Mouse (Mus musculus) gastrocnemius, postnatal 25 days (tissue): ENCODE measurements around the gene Slc11a1. TPM values are rescaled to one million over a fixed set of nuclear protein-coding genes. Genes with fewer than 3 reads are reported as not detected.
A peak's percentile ranks its signal among the peaks of the same experiment; 100 is the strongest.

Experiments used
- DNase-seq: peaks from one replicate; pipeline ENCODE4 v3.0.0; 2022
- total RNA-seq, 2 experiments: library from RNA; stranded (reverse); gene quantifications; 1 replicate in 1 of 2; 2 replicates in 1 of 2; pipeline ENCODE4 v1.2.3; 2021

Slc11a1 gene
- total RNA-seq, 2 experiments from 2014 or later: 2.9 to 3.2 TPM

DNA sequence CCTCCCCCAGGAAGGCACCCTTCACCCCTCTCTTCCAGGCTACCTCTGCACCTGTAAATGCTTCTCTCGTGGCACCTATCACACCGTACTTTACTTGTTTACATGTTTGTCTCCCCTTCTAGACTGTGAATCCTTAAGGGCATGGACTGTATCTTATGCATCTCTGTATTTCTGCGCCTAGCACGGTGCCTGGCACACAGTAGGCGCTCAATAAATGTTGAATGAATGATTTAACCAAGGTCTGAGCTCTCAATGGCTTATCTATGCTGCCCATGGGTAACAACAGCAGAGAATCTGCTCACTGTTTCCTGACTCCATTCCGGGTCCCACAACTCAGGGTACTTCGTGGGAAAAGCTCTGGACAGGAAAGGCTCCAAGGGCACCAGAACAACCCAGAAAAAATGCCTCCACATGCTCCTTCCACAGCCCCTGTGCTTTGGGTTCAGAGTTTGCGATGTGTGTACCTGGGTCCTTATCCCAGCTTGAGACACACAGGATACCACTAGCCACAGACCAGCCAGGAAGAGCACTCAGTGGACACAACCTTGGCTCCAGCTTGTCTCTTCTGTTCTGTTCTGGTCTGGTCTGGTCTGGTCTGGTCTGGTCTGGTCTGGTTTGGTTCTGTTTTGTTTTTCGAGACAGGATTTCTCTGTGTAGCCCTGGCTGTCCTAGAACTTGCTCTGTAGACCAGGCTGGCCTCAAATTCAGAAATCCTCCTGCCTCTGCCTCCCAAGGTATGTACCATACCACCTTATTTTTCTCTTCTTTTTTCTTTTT lies 21.4 kb upstream of the Slc11a1 start:
- no peak for DNase-seq

DNA sequence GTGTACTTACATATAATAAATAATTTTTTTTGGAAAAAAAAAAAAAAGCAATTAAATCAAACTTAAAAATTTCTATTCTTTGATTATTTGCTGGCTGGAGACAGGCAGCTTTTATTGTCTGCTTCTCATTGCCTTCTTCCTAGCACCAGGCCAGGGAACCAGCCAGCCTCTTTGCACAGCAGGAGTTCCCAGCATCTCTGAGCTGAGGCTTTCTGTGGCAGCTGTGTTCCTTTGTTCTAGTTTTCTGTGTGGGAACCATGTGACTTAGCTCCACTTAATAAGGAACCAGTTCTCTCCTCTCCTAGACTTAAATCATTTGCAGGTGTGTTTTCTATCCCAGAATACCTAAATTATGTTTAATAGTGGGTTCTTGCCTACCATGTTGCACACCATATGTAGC lies 17.5 kb upstream of the Slc11a1 start:
- no peak for DNase-seq

DNA sequence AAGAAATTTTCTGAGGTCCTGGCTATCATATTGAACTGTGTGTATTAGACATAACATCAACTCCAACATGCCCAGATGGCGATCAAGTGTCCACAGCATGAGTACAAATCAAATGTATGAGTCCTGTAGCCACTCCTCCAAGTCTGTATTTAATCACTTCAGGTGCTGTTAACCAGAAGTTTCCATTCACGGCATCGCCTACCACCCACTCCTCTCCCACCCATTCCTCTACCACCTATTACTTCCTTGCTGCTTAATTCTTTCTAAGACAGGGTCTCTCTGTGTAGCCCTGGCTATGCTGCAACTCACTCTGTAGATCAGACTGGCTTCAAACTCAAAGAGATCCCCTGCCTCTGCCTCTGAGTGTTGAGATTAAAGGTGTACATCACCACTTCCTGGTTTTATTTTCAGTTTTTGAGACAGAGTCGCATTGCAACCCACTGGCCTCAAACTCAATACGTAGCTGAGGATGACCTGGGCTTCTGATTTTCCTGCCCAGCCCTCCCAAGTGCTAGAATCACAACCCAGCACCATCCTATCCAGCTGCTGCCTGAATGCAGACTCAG lies 15.0 kb upstream of the Slc11a1 start:
- no peak for DNase-seq

DNA sequence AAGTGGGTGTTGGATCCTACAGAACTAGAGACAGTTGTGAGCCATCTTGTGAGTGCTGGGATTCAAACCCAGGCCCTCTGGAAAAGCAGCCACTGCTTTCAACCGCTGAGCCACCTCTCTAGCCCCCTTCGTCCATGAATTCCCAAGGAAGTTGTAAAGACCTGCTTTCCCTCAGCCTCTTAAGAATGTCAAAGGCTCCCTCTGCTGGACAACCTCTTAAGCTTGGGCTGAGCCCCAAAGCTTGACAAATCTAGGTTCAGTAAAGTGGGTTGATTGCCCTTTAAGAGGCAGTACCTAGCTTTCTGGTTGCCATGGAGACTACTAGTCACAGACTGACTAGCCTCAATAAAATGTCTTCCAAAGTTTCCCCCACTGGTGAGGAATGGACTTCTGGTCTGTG lies 13.2 kb upstream of the Slc11a1 start, which contains the start of gene Catip:
Catip (plus strand) TSS at position 297 of the 400 bp plus-strand sequence.
- peak; percentile 59 for DNase-seq

DNA sequence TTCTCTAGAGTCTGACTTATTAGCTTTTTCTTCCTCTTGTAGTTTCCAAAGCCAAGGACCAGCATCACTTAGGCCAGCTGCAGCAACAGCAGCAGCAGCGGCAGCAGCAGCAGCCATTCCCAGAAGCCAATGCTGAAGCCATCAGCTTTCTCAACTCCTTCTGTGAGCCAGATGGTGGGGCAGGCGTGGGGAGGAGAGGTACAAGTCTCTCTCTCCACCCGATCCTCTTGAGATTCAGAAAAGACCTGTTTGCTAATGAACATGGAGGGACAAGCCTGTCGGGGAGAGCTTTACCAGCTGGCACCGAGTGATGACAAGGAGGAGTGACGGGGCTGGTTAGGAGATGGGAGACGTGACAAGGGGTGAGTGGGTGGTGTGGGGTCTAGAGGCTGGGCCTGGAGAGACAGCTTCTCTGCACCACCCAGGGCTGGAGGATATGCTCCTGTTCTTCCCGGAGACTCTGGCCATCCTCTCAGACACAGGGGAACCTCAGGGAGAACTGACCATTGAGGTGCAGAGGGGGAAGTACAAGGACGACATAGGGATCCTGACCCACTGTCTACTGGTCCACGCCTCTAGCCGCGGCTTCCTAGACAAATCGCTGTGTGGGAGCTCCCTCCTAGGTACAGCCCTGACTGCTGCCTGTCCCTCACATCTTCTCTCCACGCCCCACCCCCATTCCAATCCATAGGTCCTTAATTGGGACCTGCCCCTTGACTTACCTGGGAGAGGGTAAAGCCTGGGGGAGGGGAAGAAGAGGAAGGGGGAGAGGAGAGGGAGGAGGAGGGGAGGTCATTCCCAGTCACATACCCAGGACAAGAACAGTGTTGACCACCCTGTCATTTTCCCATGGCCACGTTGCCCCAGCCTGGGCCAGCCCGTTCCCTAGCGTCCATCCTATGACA lies 12.4 kb upstream of the Slc11a1 start:
- DNase-seq: no peak

DNA sequence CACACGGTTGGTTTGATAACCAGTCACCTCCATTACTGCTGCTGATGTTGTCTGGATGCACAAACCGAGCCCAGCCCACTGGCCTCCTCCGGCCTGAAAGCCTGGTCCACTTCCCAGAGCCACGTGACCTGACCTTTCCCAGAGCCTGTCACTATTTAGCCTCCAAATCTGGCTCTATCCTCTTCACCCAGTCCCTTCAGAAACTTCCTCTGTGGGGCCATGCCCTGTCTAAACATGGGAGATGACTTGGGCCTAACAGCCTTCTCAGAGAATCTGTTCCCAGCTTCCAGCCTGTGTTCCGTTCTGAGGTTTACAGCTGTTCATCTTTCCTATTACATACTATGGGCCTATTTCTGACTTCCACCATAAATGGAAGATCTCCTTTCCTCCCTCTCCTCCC lies 11.6 kb upstream of the Slc11a1 start:
- no peak for DNase-seq

DNA sequence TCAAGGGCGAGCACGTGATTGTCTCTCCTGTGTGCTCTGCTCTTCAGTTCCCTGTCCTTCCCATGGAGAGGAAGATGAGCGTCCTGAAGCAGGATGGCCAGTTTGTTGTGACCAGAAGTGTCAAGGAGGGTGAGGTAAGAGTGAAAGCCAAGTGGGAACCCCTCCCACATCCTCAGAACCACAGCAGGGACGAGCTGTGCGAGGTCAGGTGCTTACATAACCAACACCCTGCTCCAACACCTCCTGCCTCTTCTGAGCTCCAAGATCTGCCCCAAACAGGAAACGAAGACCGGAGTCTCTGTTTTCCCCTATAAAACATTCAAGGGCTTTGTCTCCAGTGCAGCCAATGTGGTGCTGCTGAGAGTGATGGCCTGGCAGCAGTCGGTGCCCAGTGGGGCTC lies 10.7 kb upstream of the Slc11a1 start:
- DNase-seq: no peak

DNA sequence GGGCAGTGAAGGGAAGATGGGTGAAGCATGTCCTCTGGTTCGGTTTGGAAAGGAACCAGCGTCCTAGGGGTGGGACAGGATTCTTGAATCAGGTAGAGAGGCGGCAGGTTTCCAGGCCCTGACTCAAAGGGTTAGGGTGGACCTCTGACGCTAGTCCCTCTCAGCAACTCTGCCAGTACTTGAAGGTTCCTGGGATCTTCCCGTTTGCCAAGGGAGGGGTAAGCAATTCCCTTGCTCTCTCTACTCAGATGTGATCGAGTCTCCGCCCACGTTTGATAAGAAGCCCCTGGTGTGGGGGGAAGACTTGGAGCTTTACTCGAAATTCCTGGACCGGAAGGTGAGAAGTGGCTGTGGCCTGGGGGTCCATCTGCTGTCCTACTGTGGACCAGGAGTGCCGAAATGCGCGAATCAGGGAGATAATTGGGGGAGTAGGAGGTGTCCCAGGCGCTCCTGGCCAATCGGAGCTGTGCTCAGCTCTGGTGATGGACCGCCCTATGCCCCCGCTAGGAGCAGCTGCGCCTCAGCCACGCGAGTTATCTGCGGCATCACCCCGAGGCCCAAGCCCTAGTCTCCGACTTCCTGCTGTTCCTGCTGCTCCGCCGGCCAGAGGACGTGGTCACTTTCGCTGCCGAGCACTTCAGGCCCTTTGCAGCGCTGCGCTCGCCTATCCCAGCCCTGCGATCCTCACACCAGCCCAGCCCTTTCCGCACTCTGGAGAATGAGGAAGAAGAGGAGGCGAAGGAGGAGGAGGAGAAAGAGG lies 6.9 kb upstream of the Slc11a1 start:
- DNase-seq: peak; percentile 67

DNA sequence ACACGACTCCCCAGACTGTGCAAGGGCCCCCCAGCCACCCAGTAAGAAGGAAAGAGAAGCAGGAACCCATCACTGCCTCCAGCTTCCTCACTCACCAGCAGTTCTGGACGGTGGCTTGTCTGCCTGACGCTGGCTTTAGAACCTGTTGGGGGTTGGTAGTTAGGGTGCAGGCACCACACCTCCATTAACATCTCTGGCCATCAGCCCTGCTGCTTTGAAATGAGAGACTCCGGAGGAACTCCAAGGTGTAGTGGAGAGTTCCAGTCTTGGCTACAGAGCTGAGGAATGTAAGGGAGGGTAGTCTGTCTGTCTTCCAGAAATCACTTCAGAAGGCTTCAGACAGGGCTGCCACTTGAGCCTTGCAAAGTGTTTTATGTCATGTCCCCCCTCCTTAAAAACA lies 5.0 kb upstream of the Slc11a1 start:
- DNase-seq: no peak

DNA sequence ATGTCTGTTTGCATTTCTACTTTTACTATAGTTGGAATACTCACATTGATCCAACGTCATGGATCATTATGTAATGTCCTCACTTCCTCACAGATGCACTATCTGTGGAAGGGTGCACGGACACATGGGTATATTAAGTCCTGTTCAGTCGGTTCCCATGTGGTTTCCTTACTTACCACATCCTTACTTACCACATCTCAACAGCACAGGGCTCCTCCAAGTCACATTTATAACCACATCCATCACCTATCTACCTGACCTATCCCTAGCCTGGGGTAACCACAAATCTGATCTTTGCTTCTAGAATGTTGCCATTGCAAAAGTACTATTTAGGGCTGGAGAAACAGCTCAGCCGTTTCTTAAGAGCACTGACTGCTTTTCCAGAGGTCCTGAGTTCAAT lies 1.6 kb upstream of the Slc11a1 start:
- no peak for DNase-seq

DNA sequence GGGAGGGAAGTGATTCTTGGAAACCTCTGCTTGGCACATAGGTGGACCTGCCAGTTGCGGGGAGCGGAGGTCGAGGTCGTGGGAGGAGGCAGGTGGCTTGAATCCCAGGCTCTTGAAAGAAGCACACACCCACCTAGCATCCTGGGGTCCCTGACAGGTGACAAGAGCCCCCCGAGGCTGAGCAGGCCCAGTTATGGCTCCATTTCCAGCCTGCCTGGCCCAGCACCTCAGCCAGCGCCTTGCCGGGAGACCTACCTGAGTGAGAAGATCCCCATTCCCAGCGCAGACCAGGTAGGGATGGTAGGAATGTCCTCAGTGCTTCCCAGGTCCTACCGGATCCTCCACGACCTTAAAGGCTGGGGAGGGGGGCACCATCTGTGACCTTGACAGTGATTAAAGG lies 566 bp downstream of the Slc11a1 start:
- no peak for DNase-seq

DNA sequence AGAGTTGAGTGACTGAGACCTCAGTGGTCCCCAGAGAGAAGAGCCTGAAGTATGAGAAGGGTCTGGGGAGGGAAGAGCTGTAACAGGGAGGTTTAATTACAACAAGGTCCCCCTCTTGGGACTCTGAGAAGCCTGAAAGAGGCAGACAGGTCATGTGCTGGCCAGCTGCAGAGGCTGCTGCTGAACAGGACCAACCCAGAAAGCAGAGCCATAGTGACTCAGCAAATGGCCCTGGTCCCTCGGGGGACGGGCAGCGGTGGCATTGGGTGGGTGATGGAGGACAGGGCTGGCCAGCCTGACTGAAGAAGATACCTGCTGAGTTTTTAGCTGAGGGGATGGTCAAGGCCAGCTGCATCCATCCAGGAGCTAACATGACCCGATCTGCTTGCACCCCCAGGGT lies 1.4 kb downstream of the Slc11a1 start:
- DNase-seq: peak; percentile 68

DNA sequence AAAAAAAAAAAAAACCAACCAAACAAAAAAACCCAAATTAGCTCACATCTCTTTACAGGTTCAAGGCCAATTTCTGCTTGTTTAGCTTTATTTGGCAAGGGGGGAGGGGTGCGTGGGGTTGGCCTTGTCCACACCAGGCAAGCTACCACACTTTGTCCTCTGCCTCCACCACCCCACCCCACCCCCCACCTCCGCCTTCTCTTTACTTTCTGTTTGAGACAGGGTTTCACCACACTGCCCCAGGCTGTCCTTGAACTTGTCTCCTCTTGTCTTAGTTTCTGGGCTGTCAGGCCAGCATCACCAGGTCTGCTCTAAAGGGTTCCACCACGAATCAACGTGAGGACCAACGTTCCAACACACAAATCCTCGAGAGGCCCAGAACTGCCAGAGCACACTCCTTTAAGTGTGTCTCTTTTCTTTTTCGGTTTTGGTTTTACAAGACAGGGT lies 4.1 kb downstream of the Slc11a1 start:
- DNase-seq: no peak

DNA sequence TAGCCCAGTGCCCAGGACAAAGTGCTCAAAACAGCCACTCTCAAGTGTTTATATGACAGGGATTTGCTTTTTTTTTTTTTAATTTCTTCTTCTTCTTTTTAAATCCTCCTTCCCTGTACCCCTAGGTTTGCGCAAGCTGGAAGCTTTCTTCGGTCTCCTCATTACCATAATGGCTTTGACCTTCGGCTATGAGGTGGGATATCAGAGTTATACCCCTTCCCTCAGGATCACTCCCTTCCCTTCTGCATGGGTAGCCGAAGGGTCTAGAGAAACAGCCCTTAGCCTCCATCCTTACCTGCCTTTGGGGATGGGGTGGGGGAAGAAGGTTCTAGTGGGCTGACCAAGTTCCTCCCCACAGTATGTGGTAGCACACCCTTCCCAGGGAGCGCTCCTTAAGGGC lies 5.5 kb downstream of the Slc11a1 start:
- DNase-seq: no peak

DNA sequence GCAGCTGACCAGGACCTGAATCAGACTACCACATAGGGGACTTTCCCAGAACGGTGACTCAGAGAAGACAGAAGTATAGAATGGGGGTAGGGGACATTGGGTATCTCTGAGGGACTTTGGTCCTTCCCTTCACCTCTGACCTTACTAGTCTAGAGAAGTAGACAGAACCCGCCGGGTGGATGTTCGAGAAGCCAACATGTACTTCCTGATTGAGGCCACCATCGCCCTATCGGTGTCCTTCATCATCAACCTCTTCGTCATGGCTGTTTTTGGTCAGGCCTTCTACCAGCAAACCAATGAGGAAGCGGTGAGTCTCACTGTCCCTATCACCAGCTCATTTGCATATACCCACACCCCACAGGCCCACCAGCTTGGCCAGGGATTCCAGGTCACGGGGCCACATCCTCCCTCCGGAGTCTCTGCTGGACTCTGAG lies 6.6 kb downstream of the Slc11a1 start:
- no peak for DNase-seq

DNA sequence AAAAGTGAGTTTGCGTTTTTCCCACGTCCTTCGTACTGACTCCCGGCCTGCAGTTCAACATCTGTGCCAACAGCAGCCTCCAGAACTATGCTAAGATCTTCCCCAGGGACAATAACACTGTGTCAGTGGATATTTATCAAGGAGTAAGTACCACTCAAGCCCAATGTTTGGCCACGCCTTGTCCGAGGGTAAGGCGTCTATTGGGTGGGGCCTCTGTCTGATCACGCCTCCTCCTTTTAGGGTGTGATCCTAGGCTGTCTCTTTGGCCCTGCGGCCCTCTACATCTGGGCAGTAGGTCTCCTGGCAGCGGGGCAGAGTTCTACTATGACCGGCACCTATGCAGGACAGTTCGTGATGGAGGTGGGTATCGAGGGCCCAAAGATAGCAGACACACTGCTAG lies 8.4 kb downstream of the Slc11a1 start:
- no peak for DNase-seq

DNA sequence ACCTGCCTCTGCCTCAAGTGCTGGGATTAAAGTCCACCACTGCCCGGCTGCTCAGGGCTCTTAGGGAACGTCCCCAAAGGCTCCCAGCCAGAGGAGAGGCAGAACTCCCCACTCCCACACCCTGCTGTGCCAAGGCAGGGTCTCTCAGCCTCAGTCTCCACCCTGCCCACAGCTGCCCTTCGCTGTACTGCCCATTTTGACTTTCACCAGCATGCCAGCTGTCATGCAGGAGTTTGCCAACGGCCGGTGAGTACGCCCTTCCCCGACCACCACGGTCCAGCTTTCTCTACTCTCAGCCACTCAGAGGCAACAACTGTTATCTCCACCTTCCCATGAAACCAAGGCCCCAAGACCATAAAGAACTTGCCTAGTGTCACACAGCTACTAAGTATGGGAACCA lies 9.5 kb downstream of the Slc11a1 start:
- DNase-seq: no peak

DNA sequence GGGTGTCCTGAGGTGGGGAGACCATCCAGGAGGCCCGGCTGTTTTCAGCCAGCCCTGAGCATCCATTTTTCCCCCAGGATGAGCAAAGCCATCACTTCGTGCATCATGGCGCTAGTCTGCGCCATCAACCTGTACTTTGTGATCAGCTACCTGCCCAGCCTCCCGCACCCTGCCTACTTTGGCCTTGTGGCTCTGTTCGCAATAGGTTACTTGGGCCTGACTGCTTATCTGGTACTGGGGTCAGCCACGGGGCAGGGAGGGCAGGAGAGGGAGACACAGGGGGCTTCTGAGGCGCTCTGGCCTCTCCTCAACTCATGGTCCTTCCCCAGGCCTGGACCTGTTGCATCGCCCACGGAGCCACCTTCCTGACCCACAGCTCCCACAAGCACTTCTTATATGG lies 10.1 kb downstream of the Slc11a1 start:
- no peak for DNase-seq

DNA sequence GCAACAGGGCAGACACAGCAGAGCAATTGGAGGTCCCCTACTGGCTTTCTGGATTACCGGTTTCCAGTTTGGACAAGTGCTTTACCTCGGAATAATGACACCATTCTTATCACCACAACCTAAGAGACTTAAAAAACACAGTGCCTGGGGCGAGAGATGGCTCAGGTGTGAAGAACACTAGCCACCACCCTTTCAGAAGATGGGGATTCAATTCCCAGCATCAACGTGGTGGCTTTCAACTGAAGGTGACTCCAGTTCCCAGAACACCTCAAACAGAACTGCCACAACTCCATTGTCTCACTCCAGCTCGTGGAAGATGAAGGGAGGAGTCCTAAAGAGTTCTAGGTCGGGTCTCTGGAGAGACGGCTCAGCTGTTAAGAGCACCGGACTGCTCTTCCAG lies 10.5 kb downstream of the Slc11a1 start:
- no peak for DNase-seq

DNA sequence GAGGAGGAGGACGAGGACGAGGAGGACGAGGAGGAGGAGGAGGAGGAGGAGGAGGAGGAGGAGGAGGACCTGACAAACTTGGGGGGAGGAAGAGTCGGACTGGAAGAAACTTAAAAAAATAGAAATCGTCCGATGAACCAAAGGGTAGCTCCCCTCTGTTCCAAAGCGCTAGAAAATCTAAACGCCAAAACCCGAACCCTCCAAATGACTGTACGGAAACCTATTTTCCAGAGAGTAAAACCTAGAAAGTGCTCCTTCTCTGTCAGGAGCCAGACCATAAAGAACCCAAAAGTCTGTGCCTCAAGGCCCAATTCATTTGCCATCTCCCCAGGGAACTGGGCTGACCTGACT lies 11.3 kb downstream of the Slc11a1 start:
- no peak for DNase-seq

DNA sequence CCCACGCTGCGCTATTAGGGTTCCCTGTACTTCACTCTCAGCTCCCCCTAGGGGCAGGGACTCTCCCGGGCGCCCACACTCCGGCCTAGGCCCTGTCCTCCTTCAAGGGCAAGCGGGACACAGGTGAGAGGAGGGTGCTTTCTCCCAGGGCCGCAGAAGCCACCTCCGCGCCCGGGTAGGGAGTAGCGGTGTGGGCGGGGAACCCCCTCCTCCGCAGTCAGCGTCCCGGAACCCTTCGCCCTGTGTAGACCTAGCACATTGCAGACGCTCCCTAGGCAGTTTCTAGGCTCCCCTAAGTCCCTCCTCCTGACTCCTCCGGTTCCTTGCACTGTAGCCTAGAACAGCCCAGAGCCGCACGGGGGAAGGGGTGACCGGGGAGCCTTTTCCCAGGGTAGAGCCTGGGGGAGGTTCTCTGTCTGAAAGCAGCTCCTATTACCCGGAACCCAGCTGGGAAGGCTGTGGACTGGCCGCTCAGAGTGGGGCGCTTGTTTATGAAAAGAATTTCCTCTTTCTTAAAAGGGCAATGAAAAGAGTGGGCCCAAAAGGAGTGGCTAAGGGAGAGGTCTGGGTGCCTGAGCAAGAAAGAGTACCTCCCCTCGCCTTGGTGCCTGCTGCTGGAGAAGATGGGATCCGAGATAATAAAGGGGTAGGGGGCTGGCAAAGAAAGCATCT lies 11.9 kb downstream of the Slc11a1 start:
- peak; percentile 96 for DNase-seq
